Mouse (Mus musculus) mature B cell (primary cell): ENCODE measurements around the gene Cxcl16.
"Not testable (repeated sequence)": the region's sequence is repeated elsewhere in the genome, so short reads cannot be mapped to it uniquely, and the experiment has no call there.

ENCODE experiments used
- in situ Hi-C: fragments of 300-500 bp; cut with MboI; formaldehyde crosslinking; loops from 2 replicates; pipeline ENCODE4 v1.14.3; 2019

The Cxcl16 gene

DNA sequence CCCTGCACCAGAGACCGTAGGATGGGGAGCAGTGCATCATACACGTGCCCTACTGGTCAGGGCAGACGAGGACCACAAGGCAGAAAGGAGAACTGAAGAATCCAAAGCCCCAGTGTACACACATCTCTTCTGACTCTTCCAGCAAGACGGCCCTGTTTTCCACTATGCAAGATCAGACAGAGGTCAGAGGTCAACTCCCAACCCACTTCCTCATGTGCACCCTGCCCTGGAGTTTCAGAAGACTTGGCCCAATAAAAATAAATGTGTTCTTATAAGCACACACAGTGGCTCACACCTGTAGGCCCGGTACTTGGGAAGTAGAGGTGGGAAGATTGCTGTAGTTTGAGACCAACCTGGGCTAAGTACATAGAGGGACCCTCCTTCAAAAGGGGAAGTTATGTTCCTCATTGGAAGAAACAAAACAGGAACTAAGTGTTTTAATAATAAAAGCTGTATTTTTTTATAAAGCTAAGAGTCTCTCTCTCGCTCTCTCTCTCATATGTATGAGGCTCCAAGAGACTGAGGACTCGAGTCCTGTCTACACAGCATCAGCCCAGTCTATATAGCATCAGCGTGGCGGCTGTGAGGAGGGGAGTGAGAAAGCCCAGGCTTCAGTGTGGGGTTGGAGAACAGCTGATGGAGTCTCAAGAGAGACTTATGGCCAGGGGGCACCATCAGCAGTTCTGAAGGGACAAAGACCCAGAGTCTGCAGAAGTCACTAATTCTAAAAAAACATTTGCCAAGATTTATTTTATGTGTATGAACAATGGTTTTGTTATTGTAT, 6.3 kb downstream of the Cxcl16 start:
- in situ Hi-C loops, result no loop called here

DNA sequence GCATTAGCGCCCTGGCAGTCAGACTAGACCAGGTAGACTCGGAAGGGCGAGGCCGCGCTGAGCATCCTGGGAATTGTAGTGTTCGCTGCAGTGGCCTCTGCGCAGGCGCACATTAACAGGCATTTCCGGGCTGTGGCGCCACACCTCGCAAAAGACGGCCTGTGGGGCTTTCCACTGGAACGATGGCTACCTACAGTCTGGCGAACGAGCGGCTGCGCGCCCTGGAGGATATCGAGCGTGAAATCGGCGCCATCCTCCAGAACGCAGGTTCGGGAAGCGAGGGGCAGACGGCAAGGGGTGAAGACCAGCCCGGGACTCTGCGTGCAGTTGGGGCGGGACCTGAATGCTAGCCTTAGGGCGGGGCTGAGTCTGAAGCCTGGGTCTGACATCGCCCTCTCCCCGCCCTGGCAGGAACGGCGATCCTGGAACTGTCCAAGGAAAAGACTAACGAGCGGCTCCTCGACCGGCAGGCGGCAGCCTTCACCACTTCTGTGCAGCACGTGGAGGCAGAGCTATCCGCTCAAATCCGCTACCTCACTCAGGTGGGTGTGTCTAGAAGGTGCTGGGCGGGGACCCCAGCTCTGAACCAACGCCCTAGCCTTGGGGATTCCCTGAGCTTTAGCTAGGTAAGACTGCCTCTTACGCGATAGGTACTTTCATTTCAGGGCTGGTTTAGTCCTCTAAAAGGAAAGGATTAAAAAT, 7.8 kb downstream of the Cxcl16 start, which contains the start of gene Med11:
Gene Med11, plus strand, starts transcription at position 123 of the 702 bp plus-strand sequence.
- in situ Hi-C loops, result no loop called here

DNA sequence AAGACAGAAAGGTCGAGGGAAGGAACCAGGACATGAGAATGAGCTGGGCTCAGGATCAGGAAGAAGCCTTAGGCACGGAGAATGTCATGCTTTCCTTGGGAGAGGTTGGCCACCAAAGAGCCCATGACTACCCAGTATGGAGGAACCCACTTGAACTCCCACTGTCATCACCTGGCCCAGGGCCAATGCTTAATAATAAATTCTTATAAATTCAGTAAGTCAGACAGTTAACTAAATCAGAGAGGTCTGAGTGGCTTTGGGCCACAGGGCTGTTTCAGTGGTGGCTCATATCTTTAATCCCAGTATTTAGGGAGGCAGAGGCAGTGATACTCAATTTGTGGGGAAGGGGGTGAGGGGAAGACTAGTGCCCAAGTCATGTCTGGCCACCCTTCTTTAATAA, 8.9 kb downstream of the Cxcl16 start:
- in situ Hi-C loops, result no loop called here

DNA sequence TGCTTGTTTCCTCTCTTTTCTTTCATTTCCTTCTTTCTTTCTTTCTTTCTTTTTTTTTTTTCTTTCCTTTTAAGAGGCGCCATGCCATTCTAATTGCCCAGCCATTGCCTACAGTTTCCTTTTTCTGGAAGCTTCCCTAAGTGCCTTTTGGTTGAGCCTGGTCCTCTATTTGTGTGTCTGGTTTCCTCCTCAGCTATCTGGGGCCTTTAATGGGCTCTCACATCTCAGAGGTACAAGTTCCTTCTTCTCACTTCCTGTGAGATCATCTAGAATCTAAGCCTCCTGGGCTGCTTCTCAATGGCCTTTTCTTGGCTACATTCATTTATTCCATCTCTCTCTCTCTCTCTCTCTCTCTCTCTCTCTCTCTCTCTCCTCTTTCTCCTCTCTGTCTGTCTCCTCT, 12.4 kb downstream of the Cxcl16 start:
- in situ Hi-C loops, result no loop called here

DNA sequence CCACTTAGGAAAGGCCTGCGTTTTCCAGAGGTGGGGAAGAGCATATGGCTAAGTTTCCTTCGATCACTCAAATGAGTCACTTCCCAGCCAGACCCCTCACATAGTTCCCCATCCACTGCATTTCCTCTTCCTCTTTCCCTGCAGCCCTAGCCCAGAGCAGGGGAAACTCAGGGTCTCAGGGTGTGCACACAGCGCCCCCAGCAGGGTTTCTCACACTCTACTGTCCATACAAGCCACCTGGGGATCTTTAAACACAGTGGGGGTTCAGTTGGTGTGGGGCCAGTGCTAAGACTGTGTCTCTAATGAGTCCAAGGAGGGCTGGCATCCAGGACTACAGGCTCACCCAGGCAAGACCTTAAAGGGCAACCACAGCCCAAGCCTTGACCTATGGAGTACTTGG, 13.0 kb downstream of the Cxcl16 start:
- in situ Hi-C loops, result no loop called here

DNA sequence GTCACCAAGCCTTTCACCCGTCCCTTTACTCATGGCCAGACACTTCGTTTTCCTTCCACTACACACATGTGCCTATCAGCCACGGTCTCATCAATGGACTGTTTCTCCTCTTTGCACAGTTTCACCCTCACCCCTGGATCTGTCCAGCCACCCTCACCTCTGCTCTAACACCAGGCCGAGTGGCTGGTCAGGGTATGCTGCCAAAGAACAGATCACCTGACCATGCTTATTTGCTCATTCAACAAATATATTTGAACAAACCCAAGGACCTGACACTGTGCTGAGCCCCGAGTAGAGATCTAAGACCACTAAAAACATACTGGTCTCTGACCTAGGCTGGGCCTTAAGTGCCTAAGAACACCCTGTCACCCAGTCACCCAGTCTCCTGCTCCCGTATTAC, 15.1 kb downstream of the Cxcl16 start:
- in situ Hi-C loops, result no loop called here

DNA sequence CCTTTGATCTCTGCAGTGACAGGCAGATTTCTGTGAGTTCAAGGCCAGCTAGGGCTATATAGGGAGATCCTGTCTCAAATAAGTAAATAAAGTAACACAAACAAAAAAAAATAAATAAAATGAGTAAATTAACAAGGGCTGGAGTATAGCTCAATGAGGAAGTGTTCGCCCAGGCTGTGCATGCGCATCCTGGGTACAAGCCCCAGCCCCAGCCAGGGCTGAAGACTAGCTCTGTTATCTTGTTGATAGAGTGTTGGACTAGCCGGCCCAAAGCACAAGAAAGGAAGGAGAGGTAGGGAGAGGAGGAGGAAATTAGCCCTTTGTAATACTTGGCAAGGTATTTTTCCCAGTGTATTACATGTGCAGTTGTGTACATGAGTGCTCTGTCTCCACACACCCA, 15.8 kb downstream of the Cxcl16 start:
- in situ Hi-C loops, result no loop called here

DNA sequence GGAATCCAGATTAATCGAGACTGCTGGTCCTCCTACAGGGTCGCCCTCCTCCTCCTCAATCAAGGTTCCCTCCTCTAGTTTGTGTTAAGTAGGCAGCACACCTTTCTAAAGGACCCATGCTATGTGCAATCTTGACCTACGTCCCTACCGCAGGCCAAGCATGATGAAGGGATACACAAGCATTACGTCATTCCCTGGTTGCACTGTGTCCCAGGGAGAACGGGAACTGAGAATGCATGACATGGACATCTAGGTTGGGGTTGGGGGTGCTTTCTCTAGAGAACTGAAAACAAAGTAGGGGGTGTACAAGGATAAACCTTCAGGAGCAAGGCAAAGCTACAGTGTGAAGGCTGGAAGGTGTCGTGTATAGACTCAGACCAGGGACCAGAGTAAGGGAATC, 17.9 kb downstream of the Cxcl16 start:
- in situ Hi-C loops, result no loop called here

DNA sequence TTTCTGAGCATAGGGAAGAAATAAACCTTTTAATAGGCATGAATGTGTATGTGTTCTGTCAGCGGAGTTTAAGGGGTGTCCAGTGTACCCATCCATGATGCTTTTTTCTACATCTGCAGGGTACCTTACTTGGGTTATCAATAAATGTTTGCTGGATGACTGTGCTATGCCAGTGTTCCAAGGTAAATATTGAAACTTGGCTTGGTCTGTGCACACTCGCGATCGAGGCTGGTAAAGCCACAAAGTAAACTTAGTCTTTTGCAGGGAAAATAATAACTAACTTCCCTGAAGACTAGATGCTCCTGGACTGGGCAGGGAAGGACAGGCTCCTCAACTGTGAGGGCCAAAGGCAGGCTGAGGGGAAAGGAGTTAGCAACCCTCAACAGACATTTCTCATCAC, 19.1 kb downstream of the Cxcl16 start:
- in situ Hi-C loops, result no loop called here

DNA sequence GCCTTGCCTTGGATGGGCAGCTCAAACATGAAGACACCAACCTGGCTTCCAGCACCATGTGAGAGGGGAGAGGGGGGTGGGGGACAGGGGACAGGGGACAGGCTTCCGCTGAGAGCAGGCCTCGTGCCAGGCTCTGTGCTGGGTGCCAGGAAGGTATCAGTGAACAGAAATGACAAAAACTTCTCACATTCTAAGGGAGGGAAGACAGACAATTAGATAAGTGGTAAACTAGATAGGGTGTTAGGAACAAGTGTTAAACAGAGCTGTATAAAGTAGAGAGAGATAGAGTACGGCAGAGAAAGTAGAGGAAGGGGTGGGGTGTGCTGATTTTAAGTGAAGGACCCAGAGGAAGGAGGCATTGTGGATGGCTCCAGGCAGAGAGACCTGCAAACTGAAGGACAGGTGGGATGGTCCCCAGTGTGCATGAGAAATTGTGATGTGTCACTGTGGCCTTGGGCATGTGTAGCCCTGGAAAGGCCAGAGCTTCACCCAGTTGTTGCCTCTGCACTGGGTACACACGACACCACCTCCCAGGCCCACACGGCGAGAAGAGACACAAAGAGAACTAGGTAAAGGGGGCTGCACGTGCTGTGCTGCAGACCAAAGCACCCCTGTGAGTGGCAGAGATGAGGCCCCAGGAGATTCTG, 20.9 kb downstream of the Cxcl16 start:
- in situ Hi-C loops, result loop anchor here (10.0 kb wide), 1 partner anchor 166 kb away; no protein-coding TSS in a partner anchor

DNA sequence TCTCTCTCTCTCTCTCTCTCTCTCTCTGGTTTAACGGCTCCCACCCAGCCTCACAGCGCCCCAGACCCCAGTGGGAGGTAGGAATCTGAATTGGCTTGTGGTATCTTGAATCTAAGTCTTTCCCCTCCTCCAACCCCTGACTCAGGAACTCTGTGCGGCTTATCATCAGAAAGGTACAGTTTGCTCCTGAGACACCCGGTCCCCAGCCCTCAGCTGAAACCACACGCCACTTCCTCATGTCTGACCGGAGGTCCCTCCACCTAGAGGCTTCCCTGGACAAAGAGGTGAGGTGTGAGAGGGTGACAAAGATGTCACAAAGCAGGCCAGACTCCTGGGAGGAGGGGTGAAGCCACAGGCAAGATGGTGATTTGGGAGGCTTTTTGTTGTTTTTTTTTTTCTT, 22.4 kb downstream of the Cxcl16 start:
- in situ Hi-C loops, result loop anchor here (10.0 kb wide), 1 partner anchor 167 kb away; no protein-coding TSS in a partner anchor

DNA sequence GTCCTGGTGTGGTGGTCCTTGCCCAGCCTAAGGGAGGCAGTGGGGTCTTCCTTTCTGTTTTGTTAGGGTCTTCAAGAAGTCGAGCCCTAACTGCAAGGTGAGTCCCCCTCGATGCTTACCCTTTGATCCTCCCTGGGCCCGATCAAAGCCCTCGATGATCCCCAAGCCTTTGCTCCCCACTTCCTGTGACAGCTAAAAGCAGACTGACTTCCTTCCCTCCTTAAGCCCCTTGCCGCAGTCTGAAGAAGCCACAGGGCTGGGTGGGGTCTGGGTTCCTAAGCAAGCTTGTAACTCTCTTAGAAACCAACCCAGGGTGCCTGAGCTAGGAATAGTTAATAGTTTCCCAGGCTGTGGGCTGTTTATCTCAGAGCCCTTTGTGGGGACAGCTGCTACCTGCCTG, 24.3 kb downstream of the Cxcl16 start:
- in situ Hi-C loops, result loop anchor here (10.0 kb wide), 1 partner anchor 169 kb away; no protein-coding TSS in a partner anchor

DNA sequence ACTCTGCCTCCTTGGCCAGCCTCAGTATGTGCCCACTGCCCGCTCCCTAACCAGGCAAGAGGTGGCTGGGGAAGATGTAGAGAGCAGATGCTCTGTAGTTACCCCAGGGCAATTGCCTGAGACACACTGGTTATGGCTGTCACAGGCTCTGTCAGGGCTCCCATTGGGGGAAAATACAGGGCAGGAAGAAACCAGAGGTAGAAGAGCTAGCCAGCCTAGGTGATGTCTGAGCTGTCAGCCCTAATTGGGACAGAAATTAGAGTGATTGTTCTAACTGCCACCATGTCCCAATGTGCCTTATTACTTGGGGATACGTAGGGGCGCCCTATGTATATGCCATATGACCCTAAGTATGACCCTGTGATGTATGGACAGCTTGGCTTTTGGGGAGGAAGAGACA, 25.8 kb downstream of the Cxcl16 start:
- in situ Hi-C loops, result loop anchor here (5.0 to 10.0 kb wide), 2 partner anchors 68 to 171 kb away; no protein-coding TSS in a partner anchor

DNA sequence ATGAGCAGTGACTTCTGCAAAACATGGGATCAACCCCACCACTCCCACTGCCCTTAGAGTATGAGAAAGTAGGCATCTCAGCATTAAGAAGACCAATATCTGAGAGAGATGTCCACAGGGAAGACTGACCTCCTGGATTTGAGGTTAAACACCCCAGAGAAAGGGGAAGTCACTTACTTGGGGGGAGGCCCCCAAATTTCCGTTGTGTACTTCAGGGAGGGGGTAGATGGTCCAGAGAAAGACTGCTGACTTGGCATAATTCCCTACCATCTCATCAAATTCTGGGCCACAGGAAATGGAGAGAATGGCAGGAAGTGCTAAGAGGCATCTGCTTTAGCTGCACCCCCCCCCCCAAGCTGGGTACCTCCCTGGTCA, 26.2 kb downstream of the Cxcl16 start:
- in situ Hi-C loops, result loop anchor here (5.0 to 10.0 kb wide), 2 partner anchors 69 to 171 kb away; no protein-coding TSS in a partner anchor

DNA sequence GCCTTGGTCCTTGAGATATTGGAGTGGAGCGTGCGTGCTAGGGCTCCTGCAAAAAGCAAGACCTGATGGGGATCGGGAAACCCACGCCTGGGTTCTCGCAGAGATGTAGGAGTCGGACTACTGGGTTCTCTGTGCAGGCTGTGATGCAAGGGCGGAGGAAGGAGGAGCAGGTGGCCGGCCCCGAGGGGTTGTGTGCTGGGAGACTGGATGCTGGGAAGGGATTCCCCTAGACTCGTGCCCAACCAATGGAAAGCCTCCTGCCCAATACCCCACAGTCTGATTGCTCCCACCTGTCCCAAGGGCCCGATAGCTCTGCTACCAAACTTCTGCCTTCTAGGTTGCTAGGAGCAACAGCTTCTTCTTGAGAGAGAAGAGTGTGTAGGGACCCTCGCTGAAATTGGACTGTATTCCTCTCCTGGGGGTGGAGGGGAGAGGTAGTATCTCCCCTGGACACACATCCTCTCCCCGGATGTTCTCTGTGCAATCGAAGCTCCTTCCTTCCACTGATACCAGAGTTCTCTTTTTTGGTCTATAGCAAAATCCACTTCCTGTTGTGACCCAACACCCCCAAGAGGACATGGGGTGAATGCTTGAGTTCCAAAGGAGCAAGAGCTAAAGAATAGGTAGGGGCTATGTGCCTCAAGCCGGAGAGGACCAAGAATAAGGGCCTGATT, 26.8 kb downstream of the Cxcl16 start:
- in situ Hi-C loops, result loop anchor here (5.0 to 10.0 kb wide), 2 partner anchors 69 to 172 kb away; no protein-coding TSS in a partner anchor

DNA sequence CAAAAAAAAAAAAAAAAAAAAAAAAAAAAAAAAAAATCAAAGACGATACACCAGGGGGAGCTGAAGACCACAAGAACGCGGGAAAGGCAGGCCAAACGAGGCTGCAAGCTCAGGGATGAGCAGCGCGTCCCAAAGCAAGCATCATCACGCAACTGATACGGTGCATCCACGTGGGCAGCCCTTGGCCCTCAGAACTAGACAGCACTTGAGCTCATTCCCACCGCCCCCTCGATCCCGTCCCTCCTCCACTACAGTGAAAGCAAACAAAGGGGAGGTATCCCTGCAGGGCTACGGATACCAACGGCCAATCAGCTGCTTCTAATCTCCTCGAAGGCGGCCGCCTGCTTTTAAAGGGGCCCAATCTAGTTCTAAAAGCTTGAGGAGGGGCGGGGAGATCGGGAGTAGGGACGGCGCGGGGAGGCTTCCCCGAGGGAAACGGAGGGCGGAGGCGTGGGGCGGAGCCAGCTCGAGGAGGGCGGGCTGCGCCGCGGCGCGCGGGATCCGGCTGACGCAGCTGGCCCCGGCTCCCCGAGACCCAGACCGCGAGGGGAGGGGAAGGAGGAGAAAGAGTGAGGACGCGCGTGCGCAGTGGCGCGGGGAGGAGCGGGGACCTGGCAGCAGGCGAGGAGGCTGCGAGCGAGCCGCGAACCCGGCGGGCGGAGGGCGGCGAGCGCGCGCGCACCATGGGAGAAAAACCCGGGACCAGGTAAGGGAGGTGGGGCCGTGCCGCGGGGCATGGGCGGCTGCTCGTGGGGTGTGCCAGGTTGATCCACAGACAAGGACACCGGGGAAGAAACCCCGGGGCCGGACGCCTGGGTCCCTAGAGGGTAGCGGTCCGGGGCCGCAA, 27.5 kb downstream of the Cxcl16 start, which contains the start of gene Arrb2:
Gene Arrb2, plus strand, starts transcription at position 588 of the 847 bp plus-strand sequence.
- in situ Hi-C loops, result loop anchor here (5.0 to 10.0 kb wide), 2 partner anchors 70 to 173 kb away; no protein-coding TSS in a partner anchor

DNA sequence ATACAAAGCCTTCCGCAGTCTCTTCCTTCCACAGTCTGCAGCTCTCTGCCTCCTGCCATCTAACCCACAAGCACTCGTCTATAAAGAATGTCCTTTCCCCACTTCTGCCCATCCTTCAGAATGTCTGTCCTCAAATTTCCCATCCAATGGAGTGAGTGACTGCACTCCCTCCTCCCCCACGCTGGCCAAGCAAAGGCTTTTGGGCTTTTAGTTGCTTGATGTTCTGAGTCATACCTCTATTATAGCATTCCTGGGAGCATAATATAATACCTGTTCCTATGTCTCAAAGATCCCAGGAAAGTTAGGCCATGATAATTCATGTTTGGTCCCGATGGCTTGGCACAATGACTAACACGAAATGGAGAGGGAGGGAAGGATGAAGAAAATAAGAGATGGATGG, 28.2 kb downstream of the Cxcl16 start:
- in situ Hi-C loops, result loop anchor here (5.0 to 10.0 kb wide), 2 partner anchors 71 to 173 kb away; no protein-coding TSS in a partner anchor

DNA sequence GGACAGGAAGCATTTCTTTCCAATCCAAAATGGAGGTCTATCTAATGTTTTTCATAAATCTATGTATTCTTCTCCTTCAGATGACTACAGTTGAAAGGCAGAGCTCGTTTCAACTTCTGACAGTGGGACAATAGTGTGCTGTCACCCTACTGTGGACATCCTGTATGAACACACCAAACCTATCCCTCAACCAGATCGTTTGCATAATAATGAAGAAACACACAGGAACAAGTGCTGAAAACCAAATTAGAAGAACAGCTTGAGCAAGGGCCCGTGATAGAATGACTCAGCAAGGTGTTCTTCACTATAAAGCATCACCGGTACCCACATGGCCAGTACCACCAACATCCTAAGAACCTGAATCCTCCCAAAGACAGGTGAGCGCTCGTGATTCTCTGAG, 33.2 kb downstream of the Cxcl16 start:
- in situ Hi-C loops, result not testable (repeated sequence)

DNA sequence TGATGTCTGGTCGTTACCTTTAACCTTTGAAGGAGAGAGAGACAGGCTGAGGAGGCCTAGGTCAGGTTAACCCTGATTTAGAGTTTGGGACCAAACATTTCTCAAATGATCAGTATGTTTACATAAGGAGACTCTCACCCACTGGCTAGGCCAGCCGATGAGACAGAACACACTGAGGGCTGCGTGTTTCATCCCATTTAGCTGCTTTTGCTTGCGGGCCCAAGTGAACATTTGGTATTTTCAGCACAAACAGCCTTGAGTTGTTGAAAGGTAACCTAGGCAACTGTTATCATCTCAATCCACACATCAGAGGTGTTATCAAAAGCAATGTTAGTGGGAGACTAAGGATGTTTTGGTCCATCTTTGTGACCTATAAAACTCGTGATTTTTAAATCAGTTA, 40.3 kb downstream of the Cxcl16 start:
- in situ Hi-C loops, result loop anchor here (25.0 kb wide), 1 partner anchor 343 kb away; the partner anchor contains the start of gene Zfp3

DNA sequence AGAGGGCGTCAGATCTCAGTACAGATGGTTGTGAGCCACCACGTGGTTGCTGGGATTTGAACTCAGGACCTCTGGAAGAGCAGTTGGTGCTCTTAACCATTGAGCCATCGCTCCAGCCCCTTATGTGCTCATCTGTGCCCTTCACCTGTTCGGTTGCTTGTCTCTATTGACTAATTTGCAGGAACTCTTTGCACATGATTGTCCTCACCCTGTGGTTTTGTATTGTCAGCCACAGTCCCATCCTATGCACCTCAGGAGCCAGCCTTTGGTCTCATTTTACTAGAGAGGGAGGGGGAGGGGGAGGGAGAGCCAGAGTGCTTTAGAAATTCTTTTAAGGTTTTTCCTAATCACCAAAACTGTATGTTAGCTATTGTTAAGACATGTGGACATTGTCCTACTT, 41.6 kb downstream of the Cxcl16 start:
- in situ Hi-C loops, result loop anchor here (25.0 kb wide), 1 partner anchor 344 kb away; the partner anchor contains the start of gene Zfp3
